Mouse (Mus musculus) CH12.LX (cell line): ENCODE measurements around the gene Uba52. TPM values are rescaled to one million over a fixed set of nuclear protein-coding genes. Genes with fewer than 3 reads are reported as not detected.

Source experiments
- DNase-seq: peaks from one replicate; pipeline ENCODE4 v3.0.0-alpha.2; 2013; ENCODE audit errors: extremely low read depth
- H3K27ac ChIP-seq: 2 replicates; pipeline ENCODE4 v1.5.1; 2012; ENCODE audit warnings: low read depth, mild to moderate bottlenecking, control low read depth, moderate library complexity; ENCODE audit not compliant: insufficient read depth
- H3K27me3 ChIP-seq: replicated peaks from 2 replicates; pipeline ENCODE3; 2012; ENCODE audit warnings: inconsistent platforms
- H3K36me3 ChIP-seq, 2 experiments: replicated peaks in 1 of 2; 2 replicates each; pipeline versions ENCODE3 to v1.6.1; 2012; ENCODE audit warnings: inconsistent platforms in 1 of 2, low read length in 1 of 2, mild to moderate bottlenecking in 1 of 2, mixed read lengths in 1 of 2, moderate library complexity in 1 of 2; ENCODE audit not compliant: control insufficient read depth in 1 of 2, insufficient read depth in 1 of 2
- H3K4me1 ChIP-seq, 2 experiments: 2 replicates each; pipeline ENCODE4 v1.6.1; 2012; ENCODE audit warnings: inconsistent platforms in 1 of 2, moderate library complexity in 1 of 2; ENCODE audit not compliant: insufficient read depth in 2 of 2, control insufficient read depth in 1 of 2
- H3K4me2 ChIP-seq: 2 replicates; pipeline ENCODE4 v1.6.1; 2012; ENCODE audit warnings: low read depth, mild to moderate bottlenecking, control low read depth; ENCODE audit not compliant: poor library complexity, insufficient read depth, severe bottlenecking
- H3K4me3 ChIP-seq, 3 experiments: fragments of 150-350 bp in 1 of 3; sonication (generic) in 1 of 3; replicated peaks in 1 of 3; 2 replicates each; pipeline versions ENCODE3 to v1.5.1; 2011 to 2012; ENCODE audit warnings: low read depth in 2 of 3, low read length in 2 of 3, mild to moderate bottlenecking in 2 of 3, moderate library complexity in 2 of 3, control low read depth in 1 of 3, improper control_type of control experiment in 1 of 3, inconsistent platforms in 1 of 3, mixed read lengths in 1 of 3; ENCODE audit not compliant: poor library complexity in 1 of 3
- H3K79me2 ChIP-seq: replicated peaks from 2 replicates; pipeline ENCODE4 v1.6.1; 2012; ENCODE audit warnings: mild to moderate bottlenecking, moderate library complexity; ENCODE audit not compliant: control insufficient read depth, poor library complexity, insufficient read depth, severe bottlenecking; ENCODE audit errors: extremely low read depth
- H3K9ac ChIP-seq: 2 replicates; pipeline ENCODE4 v1.6.1; 2012; ENCODE audit warnings: low read depth, mild to moderate bottlenecking, control low read depth, moderate library complexity; ENCODE audit not compliant: insufficient read depth
- H3K9me3 ChIP-seq: replicated peaks from 2 replicates; pipeline ENCODE3; 2012; ENCODE audit warnings: low read length, inconsistent platforms, mixed read lengths
- BHLHE40 ChIP-seq: IDR thresholded peaks from 2 replicates; pipeline ENCODE4 v1.6.1; 2011; ENCODE audit warnings: mild to moderate bottlenecking, low read depth, low read length, improper control_type of control experiment
- CHD1 ChIP-seq: IDR thresholded peaks from 2 replicates; pipeline ENCODE4 v1.6.1; 2012; ENCODE audit warnings: low read depth, low read length, improper control_type of control experiment, inconsistent platforms
- CHD2 ChIP-seq: IDR thresholded peaks from 2 replicates; pipeline ENCODE4 v1.6.1; 2011; ENCODE audit warnings: low read length, improper control_type of control experiment
- CTCF ChIP-seq, 2 experiments: IDR thresholded peaks in 1 of 2; conservative IDR thresholded peaks in 1 of 2; 2 replicates each; pipeline ENCODE4 v1.5.1; 2011 to 2012; ENCODE audit warnings: low read depth in 2 of 2, low read length in 2 of 2, improper control_type of control experiment in 1 of 2, inconsistent platforms in 1 of 2, mild to moderate bottlenecking in 1 of 2, moderate library complexity in 1 of 2
- E2F4 ChIP-seq: IDR thresholded peaks from 2 replicates; pipeline ENCODE4 v1.6.1; 2011; ENCODE audit warnings: low read depth, low read length, improper control_type of control experiment; ENCODE audit not compliant: insufficient replicate concordance
- ELF1 ChIP-seq: IDR thresholded peaks from 2 replicates; pipeline ENCODE4 v1.6.1; 2014; ENCODE audit warnings: low read depth, mild to moderate bottlenecking, inconsistent platforms, low read length, improper control_type of control experiment
- EP300 ChIP-seq: IDR thresholded peaks from 2 replicates; pipeline ENCODE4 v1.6.1; 2011; ENCODE audit warnings: low read length, improper control_type of control experiment
- ETS1 ChIP-seq: conservative IDR thresholded peaks from 2 replicates; pipeline ENCODE4 v1.6.1; 2012; ENCODE audit warnings: low read depth, mild to moderate bottlenecking, inconsistent platforms, low read length, improper control_type of control experiment, moderate library complexity
- GABPA ChIP-seq: IDR thresholded peaks from 2 replicates; pipeline ENCODE4 v1.6.1; 2012; ENCODE audit warnings: low read depth, low read length, improper control_type of control experiment, inconsistent platforms; ENCODE audit not compliant: insufficient replicate concordance
- HCFC1 ChIP-seq: IDR thresholded peaks from 2 replicates; pipeline ENCODE4 v1.6.1; 2012; ENCODE audit warnings: low read depth, mild to moderate bottlenecking, inconsistent platforms, low read length, improper control_type of control experiment
- IRF4 ChIP-seq: IDR thresholded peaks from 2 replicates; pipeline ENCODE4 v1.6.1; 2014; ENCODE audit warnings: low read depth, mild to moderate bottlenecking, inconsistent platforms, low read length, improper control_type of control experiment
- JUN ChIP-seq: IDR thresholded peaks from 2 replicates; pipeline ENCODE4 v1.6.1; 2011; ENCODE audit warnings: low read depth, mild to moderate bottlenecking, low read length, improper control_type of control experiment, moderate library complexity; ENCODE audit not compliant: insufficient read depth
- JUND ChIP-seq: conservative IDR thresholded peaks from 2 replicates; pipeline ENCODE4 v1.6.1; 2011; ENCODE audit warnings: low read depth, low read length, improper control_type of control experiment
- KAT2A ChIP-seq: IDR thresholded peaks from 2 replicates; pipeline ENCODE4 v1.6.1; 2012; ENCODE audit warnings: low read length, improper control_type of control experiment, inconsistent platforms; ENCODE audit not compliant: insufficient replicate concordance
- MAFK ChIP-seq: IDR thresholded peaks from 2 replicates; pipeline ENCODE4 v1.6.1; 2011; ENCODE audit warnings: low read length, improper control_type of control experiment; ENCODE audit not compliant: insufficient replicate concordance
- MAX ChIP-seq: IDR thresholded peaks from 2 replicates; pipeline ENCODE4 v1.6.1; 2011; ENCODE audit warnings: low read length, improper control_type of control experiment
- MAZ ChIP-seq: IDR thresholded peaks from 2 replicates; pipeline ENCODE4 v1.6.1; 2012; ENCODE audit warnings: low read depth, mild to moderate bottlenecking, inconsistent platforms, low read length, improper control_type of control experiment, moderate library complexity
- MEF2A ChIP-seq: IDR thresholded peaks from 2 replicates; pipeline ENCODE4 v1.6.1; 2014; ENCODE audit warnings: low read depth, mild to moderate bottlenecking, inconsistent platforms, low read length, improper control_type of control experiment, borderline replicate concordance
- MXI1 ChIP-seq: IDR thresholded peaks from 2 replicates; pipeline ENCODE4 v1.6.1; 2011; ENCODE audit warnings: mild to moderate bottlenecking, low read depth, low read length, improper control_type of control experiment
- MYC ChIP-seq: IDR thresholded peaks from 2 replicates; pipeline ENCODE4 v1.6.1; 2011; ENCODE audit warnings: low read depth, mild to moderate bottlenecking, improper control_type of control experiment, low read length
- NELFE ChIP-seq: IDR thresholded peaks from 2 replicates; pipeline ENCODE4 v1.6.1; 2011; ENCODE audit warnings: low read depth, low read length, improper control_type of control experiment
- NRF1 ChIP-seq: IDR thresholded peaks from 2 replicates; pipeline ENCODE4 v1.6.1; 2014; ENCODE audit warnings: low read depth, mild to moderate bottlenecking, inconsistent platforms, low read length, improper control_type of control experiment, moderate library complexity
- PAX5 ChIP-seq: IDR thresholded peaks from 2 replicates; pipeline ENCODE4 v1.6.1; 2012; ENCODE audit warnings: low read length, inconsistent platforms, mixed read lengths
- POLR2A ChIP-seq: IDR thresholded peaks from 2 replicates; pipeline ENCODE4 v1.6.1; 2011; ENCODE audit warnings: low read depth, mild to moderate bottlenecking, improper control_type of control experiment, low read length
- POLR2AphosphoS2 ChIP-seq: IDR thresholded peaks from 2 replicates; pipeline ENCODE4 v1.6.1; 2011; ENCODE audit warnings: low read depth, low read length, improper control_type of control experiment
- RAD21 ChIP-seq: IDR thresholded peaks from 2 replicates; pipeline ENCODE4 v1.6.1; 2011; ENCODE audit warnings: low read depth, mild to moderate bottlenecking, low read length, improper control_type of control experiment, moderate library complexity
- RCOR1 ChIP-seq: conservative IDR thresholded peaks from 2 replicates; pipeline ENCODE4 v1.6.1; 2012; ENCODE audit warnings: low read depth, mild to moderate bottlenecking, inconsistent platforms, low read length, improper control_type of control experiment
- SIN3A ChIP-seq: IDR thresholded peaks from 2 replicates; pipeline ENCODE4 v1.6.1; 2012; ENCODE audit warnings: low read length, improper control_type of control experiment, inconsistent platforms
- SMC3 ChIP-seq: IDR thresholded peaks from 2 replicates; pipeline ENCODE4 v1.6.1; 2011; ENCODE audit warnings: low read depth, low read length, improper control_type of control experiment
- TBP ChIP-seq: conservative IDR thresholded peaks from 2 replicates; pipeline ENCODE4 v1.6.1; 2011; ENCODE audit warnings: low read depth, low read length, improper control_type of control experiment
- TCF12 ChIP-seq: IDR thresholded peaks from 2 replicates; pipeline ENCODE4 v1.6.1; 2014; ENCODE audit warnings: low read depth, mild to moderate bottlenecking, inconsistent platforms, low read length, improper control_type of control experiment
- UBTF ChIP-seq: IDR thresholded peaks from 2 replicates; pipeline ENCODE4 v1.6.1; 2012; ENCODE audit warnings: low read depth, mild to moderate bottlenecking, inconsistent platforms, low read length, improper control_type of control experiment, moderate library complexity
- USF1 ChIP-seq: IDR thresholded peaks from 2 replicates; pipeline ENCODE4 v1.6.1; 2014; ENCODE audit warnings: low read depth, mild to moderate bottlenecking, inconsistent platforms, low read length, improper control_type of control experiment
- USF2 ChIP-seq: conservative IDR thresholded peaks from 2 replicates; pipeline ENCODE4 v1.6.1; 2011; ENCODE audit warnings: low read depth, low read length, improper control_type of control experiment
- ZC3H11A ChIP-seq: IDR thresholded peaks from 2 replicates; pipeline ENCODE4 v1.6.1; 2012; ENCODE audit warnings: low read depth, mild to moderate bottlenecking, inconsistent platforms, low read length, improper control_type of control experiment
- ZKSCAN1 ChIP-seq: IDR thresholded peaks from 2 replicates; pipeline ENCODE4 v1.6.1; 2012; ENCODE audit warnings: low read depth, inconsistent platforms, low read length, improper control_type of control experiment, borderline replicate concordance
- ZMIZ1 ChIP-seq: IDR thresholded peaks from 2 replicates; pipeline ENCODE4 v1.6.1; 2012; ENCODE audit warnings: low read depth, mild to moderate bottlenecking, inconsistent platforms, low read length, improper control_type of control experiment
- ZNF384 ChIP-seq: IDR thresholded peaks from 2 replicates; pipeline ENCODE4 v1.6.1; 2012; ENCODE audit warnings: low read depth, low read length, improper control_type of control experiment, inconsistent platforms
- dilution Hi-C: fragments of 300-500 bp; cut with MboI; formaldehyde crosslinking; loops from 2 replicates; pipeline ENCODE4 v1.14.3; 2020; ENCODE audit warnings: low sequenced_read_pairs; ENCODE audit not compliant: extremely low pct_unique_long_range_greater_than_20kb, extremely low pct_ligation_motif_present
- in situ Hi-C: fragments of 300-500 bp; cut with MboI; formaldehyde crosslinking; loops from 3 replicates; pipeline ENCODE4 v1.14.3; 2019; ENCODE audit warnings: low sequenced_read_pairs, low pct_ligation_motif_present, low pct_unique_long_range_greater_than_20kb, mixed read lengths
- polyA plus RNA-seq: library from polyadenylated mRNA; unstranded; fragments of >175 nt; gene quantifications from 2 replicates; pipeline ENCODE4 v1.2.1, GENCODE M21; 2012; ENCODE audit warnings: low read depth; ENCODE audit not compliant: insufficient read length
- total RNA-seq, 2 experiments: library from RNA; depleted of rRNA; stranded (reverse); fragments of 300-350 nt in 1 of 2; fragments of >200 nt in 1 of 2; gene quantifications; 2 replicates each; pipeline ENCODE4 v1.2.3; 2012 to 2014

Uba52 gene
- total and polyA plus RNA-seq, 3 experiments = 1,181 to 3,341 (median 1,372) TPM

DNA sequence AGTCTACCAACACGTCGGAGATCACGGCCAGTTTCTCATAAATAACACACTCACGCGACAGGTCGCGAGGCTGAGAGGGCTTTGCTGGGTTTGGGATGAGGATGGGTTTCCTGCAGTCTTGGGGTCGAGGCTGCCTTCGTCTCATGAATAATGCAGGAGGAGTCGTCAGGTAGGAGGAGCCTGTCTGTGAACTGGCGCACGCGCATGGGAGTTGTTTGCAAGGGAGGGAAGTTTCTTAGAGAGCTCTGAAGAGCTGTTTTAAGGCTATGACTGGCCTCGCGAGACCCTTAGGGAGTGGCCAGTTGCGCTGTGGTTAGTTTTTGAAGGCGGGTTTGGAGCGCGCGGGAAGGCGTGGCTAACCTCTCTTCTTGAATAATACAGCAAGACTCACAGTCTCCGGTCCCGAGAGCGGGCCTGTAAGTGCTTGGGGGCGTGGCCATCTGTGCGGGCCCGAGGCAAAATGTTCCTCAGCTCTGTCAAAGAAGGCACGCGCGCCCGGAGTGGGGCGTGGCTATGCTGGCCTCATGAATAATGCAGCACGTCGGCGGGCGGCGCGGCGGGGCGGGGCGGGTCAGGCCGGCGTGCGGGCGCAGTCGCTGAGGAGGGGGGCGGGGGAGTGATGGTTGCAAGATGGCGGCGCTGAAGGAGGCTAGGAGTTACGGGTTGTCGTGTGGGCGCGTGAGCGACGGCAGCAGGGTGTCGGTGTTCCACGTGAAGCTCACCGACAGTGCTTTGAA lies 28.6 kb upstream of the Uba52 start, which contains the start of gene Ell:
TSS of gene Ell (plus strand) at position 381 of the 737 bp plus-strand sequence.
- in situ Hi-C loops = no loop called here
- Histone ChIP-seq H3K4me3 (peak within 1 kb of the TSS; percentile 93 to 94 (median 94)), H3K4me1 (peaks cover 11 to 46% of the 10 kb centered on the region in 2 experiments), H3K36me3 (peaks cover 23 to 55% of the 10 kb centered on the region in 2 experiments), H3K79me2 (peaks cover 30% of the 10 kb centered on the region), H3K27me3 (no peaks in the 10 kb centered on the region)
- peak; percentile 75 for TF ChIP-seq POLR2A
- TF ChIP-seq MAFK = no peak
- TF ChIP-seq ZNF384 = no peak
- TF ChIP-seq KAT2A = 0 out of 2 replicates have a peak, but pooled peaks have one; percentile 36
- TF ChIP-seq POLR2AphosphoS2 = no peak
- no peak for TF ChIP-seq RCOR1
- peak; percentile 63 for TF ChIP-seq ZMIZ1
- TF ChIP-seq CHD1 = peak; percentile 60; the same call in 1 of the 2 replicates
- peak; percentile 17; the same call in 1 of the 2 replicates for TF ChIP-seq IRF4
- TF ChIP-seq SMC3 = no peak
- peak; percentile 52; the same call in 1 of the 2 replicates for TF ChIP-seq MAZ
- no peak for TF ChIP-seq GABPA
- TF ChIP-seq UBTF = no peak
- TF ChIP-seq MXI1 = peak; percentile 81
- TF ChIP-seq NELFE = peak; percentile 65
- peak; percentile 98 for TF ChIP-seq CHD2
- no peak for TF ChIP-seq RAD21
- peak; percentile 80; the same call in 1 of the 2 replicates for TF ChIP-seq TCF12
- TF ChIP-seq NRF1 = peak; percentile 97
- no peak for TF ChIP-seq CTCF (conservative IDR thresholded peaks at IDR 0.05 in 1 of 2, IDR thresholded peaks at IDR 0.05 in 1 of 2; ENCODE audit: low read depth in 2 of 2, low read length in 2 of 2)
- TF ChIP-seq JUND = no peak
- TF ChIP-seq USF2 = no peak
- no peak for TF ChIP-seq JUN
- peak; percentile 26 for TF ChIP-seq ELF1
- peak; percentile 23; the same call in 1 of the 2 replicates for TF ChIP-seq BHLHE40
- TF ChIP-seq ETS1 = no peak
- TF ChIP-seq E2F4 = peak; percentile 85; the same call in 1 of the 2 replicates
- no peak for TF ChIP-seq USF1
- TF ChIP-seq MYC = no peak; the same call in 1 of the 2 replicates
- no peak for TF ChIP-seq TBP
- peak; percentile 44; the same call in 1 of the 2 replicates for TF ChIP-seq MEF2A
- peak; percentile 56 for TF ChIP-seq MAX
- TF ChIP-seq ZC3H11A = no peak
- peak; percentile 26 for TF ChIP-seq SIN3A
- no peak for TF ChIP-seq EP300
- no peak for TF ChIP-seq PAX5
- no peak for TF ChIP-seq ZKSCAN1
- peak; percentile 62 for TF ChIP-seq HCFC1
- TF ChIP-seq, all 38 proteins: peak for 18
- dilution Hi-C loops = no loop called here
- Histone ChIP-seq H3K27ac (peak within 1 kb of the TSS; percentile 91), H3K9me3 (no peaks in the 10 kb centered on the region), H3K4me2 (peak within 1 kb of the TSS; percentile 79), H3K9ac (peak within 1 kb of the TSS; percentile 90)
- peak; percentile 99 for DNase-seq
